Comparison of ENCODE assay signal across 24 mouse cellular contexts in genomic region chr12:82186740-82187139, GRCm38 (mm10). TPM values are rescaled to one million over a fixed set of nuclear protein-coding genes. Genes with fewer than 3 reads are reported as not detected.
DNase-seq lines count a peak whose midpoint lies in the region; ATAC-seq and TF ChIP-seq lines count a peak whose summit lies in the region.
"Had no signal": no experiment of that assay in that cellular context is flagged by ENCODE, and none has a peak within 500 bp of the region (broad histone marks: within the 10 kb centered on the region; RNA-seq: fewer than 3 reads in every experiment).

No protein-coding gene starts in this region.

- DNase-seq in liver, adult 2 months (ENCODE audit: extremely low read depth, low read depth, low spot score), result peak; percentile 83
- no peak for DNase-seq in lung, postnatal 0 days (ENCODE audit: low spot score)
- no peak for DNase-seq in lung, postnatal 4 days
- DNase-seq in cerebellum, postnatal 14 days, result no peak
- DNase-seq: adrenal gland, adult 2 months; adrenal gland, postnatal 36 days; cerebellum, adult 8-10 months; cerebellum, postnatal 36 days; gastrocnemius, postnatal 14 days; kidney, adult 2 months; layer of hippocampus, postnatal 36 days; left cerebral cortex, postnatal 4 days; lung, embryonic 14.5 days had no signal

- no peak overlapping the region for H3K9ac ChIP-seq in heart, embryonic 13.5 days
- H3K9ac ChIP-seq in heart, embryonic 11.5 days (ENCODE audit: low read depth, low read length), result no peak overlapping the region
- no peak overlapping the region for H3K9ac ChIP-seq in liver, adult 2 months (ENCODE audit: low read depth, low read length)
- H3K9ac ChIP-seq in liver, embryonic 12.5 days, result no peak overlapping the region
- H3K9ac ChIP-seq in lung, postnatal 0 days (replicated peaks; ENCODE audit: low read depth), result no peak overlapping the region
- H3K9ac ChIP-seq: embryonic facial prominence, embryonic 12.5 days; hindbrain, embryonic 15.5 days; lung, embryonic 14.5 days; midbrain, embryonic 15.5 days; stomach, embryonic 15.5 days had no signal

- TF ChIP-seq EP300 in lung, postnatal 0 days (IDR thresholded peaks at IDR 0.05), result no peak

- peaks cover 54% of the 10 kb centered on the region for H3K4me1 ChIP-seq in heart, embryonic 13.5 days
- peaks cover 46% of the 10 kb centered on the region for H3K4me1 ChIP-seq in heart, embryonic 11.5 days (ENCODE audit: control insufficient read depth, insufficient read depth, low read length)
- peaks cover 32% of the 10 kb centered on the region for H3K4me1 ChIP-seq in liver, adult 2 months (ENCODE audit: control insufficient read depth, insufficient read depth, low read length)
- H3K4me1 ChIP-seq in liver, embryonic 12.5 days, result peaks cover 54% of the 10 kb centered on the region
- H3K4me1 ChIP-seq in lung, postnatal 0 days (ENCODE audit: insufficient read depth, low read depth, low read length), result peaks cover 23% of the 10 kb centered on the region; the same call in 1 of the 2 replicates
- H3K4me1 ChIP-seq in brown adipose tissue, adult 24 weeks (ENCODE audit: control insufficient read depth, insufficient read depth, insufficient read length, low read length), result peaks cover 32% of the 10 kb centered on the region

- peaks cover 19% of the 10 kb centered on the region for H3K36me3 ChIP-seq in heart, embryonic 13.5 days
- peaks cover 3% of the 10 kb centered on the region; the same call in 1 of the 2 replicates for H3K36me3 ChIP-seq in heart, embryonic 11.5 days (ENCODE audit: control insufficient read depth, insufficient read depth, low read length)
- no peaks in the 10 kb centered on the region for H3K36me3 ChIP-seq in liver, adult 2 months (ENCODE audit: control insufficient read depth, insufficient read depth, low read length)
- peaks cover 11% of the 10 kb centered on the region for H3K36me3 ChIP-seq in liver, embryonic 12.5 days
- no peaks in the 10 kb centered on the region for H3K36me3 ChIP-seq in lung, postnatal 0 days (ENCODE audit: insufficient read depth, low read length)
- H3K36me3 ChIP-seq: midbrain, embryonic 15.5 days had no signal

- no peak for ATAC-seq in heart, embryonic 13.5 days (ENCODE audit: extremely low read depth, insufficient number of reproducible peaks, low FRiP score, low TSS enrichment)
- ATAC-seq in heart, embryonic 11.5 days (replicated peaks; ENCODE audit: insufficient number of reproducible peaks, low FRiP score, low TSS enrichment), result no peak
- no peak; the same call in 1 of the 2 replicates for ATAC-seq in liver, embryonic 12.5 days
- ATAC-seq in lung, postnatal 0 days, result no peak
- ATAC-seq: forebrain, embryonic 14.5 days; midbrain, embryonic 15.5 days had no signal

- H3K9me3 ChIP-seq in heart, embryonic 13.5 days, result peaks cover 3% of the 10 kb centered on the region
- no peaks in the 10 kb centered on the region for H3K9me3 ChIP-seq in heart, embryonic 11.5 days (replicated peaks; ENCODE audit: control insufficient read depth, low read length)
- no peaks in the 10 kb centered on the region for H3K9me3 ChIP-seq in liver, embryonic 12.5 days (replicated peaks)
- H3K9me3 ChIP-seq in lung, postnatal 0 days (ENCODE audit: low read length), result no peaks in the 10 kb centered on the region
- H3K9me3 ChIP-seq: embryonic facial prominence, embryonic 12.5 days; hindbrain, embryonic 15.5 days; midbrain, embryonic 15.5 days; stomach, embryonic 15.5 days had no signal

- peaks cover 19% of the 10 kb centered on the region; the same call in 1 of the 2 replicates for H3K79me2 ChIP-seq in liver, adult 2 months (ENCODE audit: control insufficient read depth, insufficient read depth, low read length)

- H3K27me3 ChIP-seq in heart, embryonic 13.5 days (replicated peaks), result no peaks in the 10 kb centered on the region
- no peaks in the 10 kb centered on the region for H3K27me3 ChIP-seq in heart, embryonic 11.5 days (ENCODE audit: control insufficient read depth, insufficient read depth, low read length)
- H3K27me3 ChIP-seq in liver, adult 2 months (ENCODE audit: control insufficient read depth, insufficient read depth, low read length), result no peaks in the 10 kb centered on the region
- no peaks in the 10 kb centered on the region for H3K27me3 ChIP-seq in liver, embryonic 12.5 days (replicated peaks)
- H3K27me3 ChIP-seq in lung, postnatal 0 days (replicated peaks; ENCODE audit: insufficient read depth, low read length), result no peaks in the 10 kb centered on the region
- H3K27me3 ChIP-seq: embryonic facial prominence, embryonic 12.5 days; hindbrain, embryonic 15.5 days; midbrain, embryonic 15.5 days; stomach, embryonic 15.5 days had no signal

- no peak overlapping the region for H3K4me3 ChIP-seq in heart, embryonic 13.5 days
- H3K4me3 ChIP-seq in heart, embryonic 11.5 days (ENCODE audit: low read depth, low read length), result no peak overlapping the region
- no peak overlapping the region for H3K4me3 ChIP-seq in liver, adult 2 months (ENCODE audit: insufficient read depth, low read depth, low read length)
- no peak overlapping the region for H3K4me3 ChIP-seq in liver, embryonic 12.5 days
- H3K4me3 ChIP-seq in lung, postnatal 0 days (ENCODE audit: low read depth, low read length), result no peak overlapping the region
- no peak overlapping the region for H3K4me3 ChIP-seq in brown adipose tissue, adult 24 weeks (ENCODE audit: insufficient read depth, low read depth, low read length)
- H3K4me3 ChIP-seq: embryonic facial prominence, embryonic 12.5 days; hindbrain, embryonic 10.5 days; hindbrain, embryonic 15.5 days; midbrain, embryonic 15.5 days; stomach, embryonic 15.5 days had no signal

- TF ChIP-seq CTCF in liver, adult 2 months (IDR thresholded peaks at IDR 0.05; ENCODE audit: low read depth, low read length), result no peak
- no peak for TF ChIP-seq CTCF in lung, postnatal 0 days (IDR thresholded peaks at IDR 0.05)

- no peak for TF ChIP-seq POLR2A in liver, adult 2 months (IDR thresholded peaks at IDR 0.05; ENCODE audit: extremely low read depth, insufficient read depth, low read length)

- no peak overlapping the region for H3K4me2 ChIP-seq in heart, embryonic 13.5 days
- H3K4me2 ChIP-seq in heart, embryonic 11.5 days, result no peak overlapping the region
- no peak overlapping the region for H3K4me2 ChIP-seq in liver, embryonic 12.5 days
- H3K4me2 ChIP-seq in lung, postnatal 0 days (replicated peaks; ENCODE audit: low read depth, low read length), result no peak overlapping the region
- H3K4me2 ChIP-seq: embryonic facial prominence, embryonic 12.5 days; hindbrain, embryonic 15.5 days; lung, embryonic 14.5 days; midbrain, embryonic 15.5 days; stomach, embryonic 15.5 days had no signal

- 63% methylated on average over 3 of the region's 3 CpGs for WGBS in heart, embryonic 13.5 days
- WGBS in heart, embryonic 11.5 days (ENCODE audit: insufficient replicate concordance), result 65% methylated on average over 3 of the region's 3 CpGs
- 14% methylated on average over 3 of the region's 3 CpGs for WGBS in liver, adult 2 months
- WGBS in liver, embryonic 12.5 days (ENCODE audit: insufficient replicate concordance), result 55% methylated on average over 3 of the region's 3 CpGs
- 57% methylated on average over 3 of the region's 3 CpGs for WGBS in lung, postnatal 0 days

- H3K27ac ChIP-seq in heart, embryonic 13.5 days (replicated peaks), result peak overlapping the region; percentile 49; the same call in 1 of the 2 replicates
- no peak overlapping the region for H3K27ac ChIP-seq in heart, embryonic 11.5 days (ENCODE audit: low read depth, low read length)
- peak overlapping the region; percentile 61 for H3K27ac ChIP-seq in liver, adult 2 months (replicated peaks; ENCODE audit: insufficient read depth, low read depth, low read length)
- H3K27ac ChIP-seq in liver, embryonic 12.5 days, result no peak overlapping the region
- H3K27ac ChIP-seq in lung, postnatal 0 days (ENCODE audit: low read length), result peak overlapping the region; percentile 47
- peak overlapping the region; percentile 49 for H3K27ac ChIP-seq in brown adipose tissue, adult 24 weeks (replicated peaks; ENCODE audit: low read depth, low read length)
- H3K27ac ChIP-seq: embryonic facial prominence, embryonic 12.5 days; hindbrain, embryonic 10.5 days; hindbrain, embryonic 15.5 days; kidney, postnatal 0 days; midbrain, embryonic 15.5 days; stomach, embryonic 15.5 days had no signal

RNA-seq across cellular contexts. Expression of gene Sipa1l1, which starts 17.6 kb away (rescaled TPM):
- 19.9 and 22.2 TPM in 2 replicates for polyA plus RNA-seq in heart, embryonic 13.5 days (2015; fragmentation: Nextera tagmentation; extraction: Ambion mirVana)
- polyA plus RNA-seq in heart, embryonic 11.5 days (2014; fragmentation: Nextera tagmentation; extraction: Ambion mirVana), result 33.5 and 37.2 TPM in 2 replicates
- 13.7 and 17.6 TPM in 2 replicates for total RNA-seq in liver, adult 2 months (2014; rRNA removed)
- 9.7 and 10.3 TPM in 2 replicates for polyA plus RNA-seq in liver, adult 2 months (2012; rRNA removed)
- 10.6 and 11.2 TPM in 2 replicates for polyA plus RNA-seq in liver, embryonic 12.5 days (2016; fragmentation: Nextera tagmentation; extraction: Ambion mirVana)
- 10.2 and 11.7 TPM in 2 replicates for polyA plus RNA-seq in lung, postnatal 0 days (2015; fragmentation: Nextera tagmentation; extraction: Ambion mirVana)
- polyA plus RNA-seq in brown adipose tissue, adult 24 weeks (2012; ENCODE audit: insufficient read depth, insufficient read length, missing spikeins), result 23.9 and 29.7 TPM in 2 replicates

Comparison
In these comparisons a context has a peak if more than half of its experiments do, and no peak if none do; other contexts are left out.
1. H3K27ac ChIP-seq: peak in heart, embryonic 13.5 days (single experiment), liver, adult 2 months (single experiment), lung, postnatal 0 days (single experiment) and brown adipose tissue, adult 24 weeks (single experiment); none in heart, embryonic 11.5 days (single experiment) and liver, embryonic 12.5 days (single experiment).